Mouse (Mus musculus) hindbrain, embryonic 15.5 days (tissue): ENCODE measurements around the gene Gm13040. TPM values are rescaled to one million over a fixed set of nuclear protein-coding genes. Genes with fewer than 3 reads are reported as not detected.
"Not testable (repeated sequence)": the region's sequence is repeated elsewhere in the genome, so short reads cannot be mapped to it uniquely, and the experiment has no call there.

Source experiments
- ATAC-seq: fragments of 200-750 bp; cut with Nextera tagmentation; 2 replicates; pipeline ENCODE4 v1.8.0; 2017; ENCODE audit warnings: low read depth, moderate number of reproducible peaks, moderate TSS enrichment; ENCODE audit not compliant: low FRiP score
- H3K27ac ChIP-seq: fragments of 300-500 bp; sonication (generic); replicated peaks from 2 replicates; pipeline ENCODE4 v1.5.1; 2015; ENCODE audit warnings: mild to moderate bottlenecking, inconsistent platforms
- H3K27me3 ChIP-seq: fragments of 300-500 bp; sonication (generic); 2 replicates; pipeline ENCODE4 v1.6.1; 2015; ENCODE audit warnings: control low read depth, inconsistent platforms
- H3K36me3 ChIP-seq: fragments of 300-500 bp; sonication (generic); 2 replicates; pipeline ENCODE4 v1.6.1; 2015; ENCODE audit warnings: control low read depth, inconsistent platforms
- H3K4me1 ChIP-seq: fragments of 300-500 bp; sonication (generic); replicated peaks from 2 replicates; pipeline ENCODE4 v1.6.1; 2015; ENCODE audit warnings: control low read depth, inconsistent platforms
- H3K4me2 ChIP-seq: fragments of 300-500 bp; sonication (generic); 2 replicates; pipeline ENCODE4 v1.6.1; 2015; ENCODE audit warnings: moderate library complexity, mild to moderate bottlenecking, inconsistent platforms
- H3K4me3 ChIP-seq: fragments of 300-500 bp; sonication (generic); 2 replicates; pipeline ENCODE4 v1.5.1; 2015; ENCODE audit warnings: mild to moderate bottlenecking, inconsistent platforms
- H3K9ac ChIP-seq: fragments of 300-500 bp; sonication (generic); 2 replicates; pipeline ENCODE4 v1.6.1; 2015; ENCODE audit warnings: inconsistent platforms
- H3K9me3 ChIP-seq: fragments of 300-500 bp; sonication (generic); 2 replicates; pipeline ENCODE4 v1.6.1; 2016; ENCODE audit warnings: control low read depth, inconsistent platforms
- WGBS: fragments of 180-500 bp; shearing (Covaris S2); methylation state at CpG from one replicate; pipeline ENCODE4 v1.1.7; 2015; 5-methylcytosine and 5-hydroxymethylcytosine counted together
- polyA plus RNA-seq: library from polyadenylated mRNA; unstranded; fragments of >200 nt; fragmentation: Nextera tagmentation; extraction: Ambion mirVana; gene quantifications from 2 replicates; pipeline ENCODE4 v1.2.1, GENCODE M21; 2015

Gm13040 gene
- not detected in 2 replicates for polyA plus RNA-seq

DNA sequence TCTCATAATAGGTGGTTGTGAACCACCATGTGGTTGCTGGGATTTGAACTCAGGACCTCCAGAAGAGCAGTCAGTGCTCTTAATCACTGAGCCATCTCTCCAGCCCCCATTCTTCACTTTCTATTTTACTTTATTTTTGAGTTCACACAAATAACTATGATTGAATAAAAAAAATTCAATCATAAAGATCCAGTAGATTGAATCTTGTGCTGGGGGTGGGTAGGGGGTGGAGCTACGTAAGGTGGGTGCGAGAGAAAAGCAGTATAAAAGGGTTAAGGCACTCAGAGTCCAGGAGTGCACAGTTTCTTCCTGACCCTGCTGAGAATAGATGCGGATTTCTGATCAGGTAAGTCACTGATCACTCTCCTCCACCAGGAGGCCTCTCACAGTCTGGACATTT, at the start of gene Gm13040:
Gm13040 (plus strand) TSS at position 301 of the 400 bp plus-strand sequence.
- not testable (repeated sequence) for H3K4me2 ChIP-seq, H3K4me3 ChIP-seq, H3K27ac ChIP-seq, H3K9ac ChIP-seq, H3K4me1 ChIP-seq, H3K27me3 ChIP-seq, H3K9me3 ChIP-seq, H3K36me3 ChIP-seq, ATAC-seq
- no CpG with 5 or more reads among the region's 3 CpGs for WGBS

GRCm38 (mm10) chr4:143511043-143511442, 24.7 kb upstream of the Gm13040 start, which contains the start of gene Gm13043:
Gm13043 (plus strand) TSS chr4:143511343.
- no peaks in the 10 kb centered on the region for H3K4me1 ChIP-seq
- H3K36me3 ChIP-seq: no peaks in the 10 kb centered on the region
- 93% methylated on average over 3 of the region's 3 CpGs for WGBS
- no peak within 1 kb of the TSS for H3K4me2 ChIP-seq
- no peak for ATAC-seq
- H3K9ac ChIP-seq: no peak within 1 kb of the TSS
- H3K27me3 ChIP-seq: no peaks in the 10 kb centered on the region
- no peaks in the 10 kb centered on the region for H3K9me3 ChIP-seq
- no peak within 1 kb of the TSS for H3K4me3 ChIP-seq
- no peak within 1 kb of the TSS for H3K27ac ChIP-seq

DNA sequence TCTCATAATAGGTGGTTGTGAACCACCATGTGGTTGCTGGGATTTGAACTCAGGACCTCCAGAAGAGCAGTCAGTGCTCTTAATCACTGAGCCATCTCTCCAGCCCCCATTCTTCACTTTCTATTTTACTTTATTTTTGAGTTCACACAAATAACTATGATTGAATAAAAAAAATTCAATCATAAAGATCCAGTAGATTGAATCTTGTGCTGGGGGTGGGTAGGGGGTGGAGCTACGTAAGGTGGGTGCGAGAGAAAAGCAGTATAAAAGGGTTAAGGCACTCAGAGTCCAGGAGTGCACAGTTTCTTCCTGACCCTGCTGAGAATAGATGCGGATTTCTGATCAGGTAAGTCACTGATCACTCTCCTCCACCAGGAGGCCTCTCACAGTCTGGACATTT, 15.6 kb downstream of the Gm13040 start, which contains the start of the genes BC080695 and Gm13057:
BC080695 (plus strand) TSS at position 301 of the 400 bp plus-strand sequence.
Gm13057 (plus strand) TSS at position 310 of the 400 bp plus-strand sequence.
- H3K4me3 ChIP-seq, H3K27me3 ChIP-seq, ATAC-seq, H3K36me3 ChIP-seq, H3K9me3 ChIP-seq, H3K9ac ChIP-seq, H3K27ac ChIP-seq, H3K4me2 ChIP-seq, H3K4me1 ChIP-seq: not testable (repeated sequence)
- no CpG with 5 or more reads among the region's 3 CpGs for WGBS

Other genes starting within 250 kb of the Gm13040 start
- 53.3 and 55.1 TPM in 2 replicates for gene Pdpn, start 236.4 kb upstream of the Gm13040 start, polyA plus RNA-seq
- gene Lrrc38, start 186.2 kb upstream of the Gm13040 start, polyA plus RNA-seq: 0.33 and 0.43 TPM in 2 replicates
- gene Pramel1, start 141.5 kb upstream of the Gm13040 start, polyA plus RNA-seq: not detected in 2 replicates
- 22.0 and 22.5 TPM in 2 replicates for gene Pramef8, start 123.5 kb upstream of the Gm13040 start, polyA plus RNA-seq
- not detected in 2 replicates for gene Oog4, start 85.6 kb upstream of the Gm13040 start, polyA plus RNA-seq
- gene Gm13043, start 24.6 kb upstream of the Gm13040 start, polyA plus RNA-seq: not detected in 2 replicates
- gene BC080695, start 15.7 kb downstream of the Gm13040 start, polyA plus RNA-seq: not detected in 2 replicates
- not detected in 2 replicates for gene Gm13057, start 15.8 kb downstream of the Gm13040 start, polyA plus RNA-seq
- not detected in 2 replicates for gene Gm13083, start 79.0 kb downstream of the Gm13040 start, polyA plus RNA-seq
- not detected in 2 replicates for gene Gm13088, start 121.3 kb downstream of the Gm13040 start, polyA plus RNA-seq
- not detected in 2 replicates for gene Gm13089, start 166.8 kb downstream of the Gm13040 start, polyA plus RNA-seq
- not detected in 2 replicates for gene Gm13078, start 183.5 kb downstream of the Gm13040 start, polyA plus RNA-seq